Mouse (Mus musculus) forebrain, embryonic 14.5 days (tissue): Measurements from ENCODE around the gene Pptc7. TPM values are rescaled to one million over a fixed set of nuclear protein-coding genes. Genes with fewer than 3 reads are reported as not detected.

Experiments
- ATAC-seq: fragments of 200-750 bp; cut with Nextera tagmentation; 2 replicates; pipeline ENCODE4 v1.8.0; 2017; ENCODE audit warnings: mild to moderate bottlenecking, moderate library complexity
- DNase-seq: peaks from one replicate; pipeline ENCODE4 v3.0.0-alpha.2; 2015; ENCODE audit warnings: low spot score
- H3K27ac ChIP-seq: fragments of 300-500 bp; sonication (generic); 2 replicates; pipeline ENCODE4 v1.5.1; 2014; ENCODE audit warnings: low read depth, mild to moderate bottlenecking, control low read depth, low read length, moderate library complexity
- H3K27me3 ChIP-seq: fragments of 300-500 bp; sonication (generic); replicated peaks from 2 replicates; pipeline ENCODE4 v1.6.1; 2014; ENCODE audit warnings: low read length, control low read depth, mixed read lengths; ENCODE audit not compliant: control insufficient read depth, insufficient read depth
- H3K36me3 ChIP-seq: fragments of 300-500 bp; sonication (generic); 2 replicates; pipeline ENCODE4 v1.6.1; 2014; ENCODE audit warnings: low read length, control low read depth; ENCODE audit not compliant: control insufficient read depth, insufficient read depth
- H3K4me1 ChIP-seq: fragments of 300-500 bp; sonication (generic); 2 replicates; pipeline ENCODE4 v1.6.1; 2014; ENCODE audit warnings: antibody characterized with exemption, low read length, control low read depth; ENCODE audit not compliant: control insufficient read depth, insufficient read depth
- H3K4me2 ChIP-seq: fragments of 300-500 bp; sonication (generic); 2 replicates; pipeline ENCODE4 v1.6.1; 2014; ENCODE audit warnings: mild to moderate bottlenecking, control low read depth, low read length
- H3K4me3 ChIP-seq: fragments of 300-500 bp; sonication (generic); 2 replicates; pipeline ENCODE4 v1.5.1; 2014; ENCODE audit warnings: low read depth, low read length, control low read depth
- H3K9ac ChIP-seq: fragments of 300-500 bp; sonication (generic); 2 replicates; pipeline ENCODE4 v1.6.1; 2014; ENCODE audit warnings: mild to moderate bottlenecking, low read length, control low read depth, moderate library complexity
- H3K9me3 ChIP-seq: fragments of 300-500 bp; sonication (generic); replicated peaks from 2 replicates; pipeline ENCODE4 v1.6.1; 2016; ENCODE audit warnings: low read length, control low read depth, mixed read lengths; ENCODE audit not compliant: control insufficient read depth
- WGBS: fragments of 180-500 bp; shearing (Covaris S2); extraction: QIAGEN DNeasy Blood & Tissue Kit; methylation state at CpG from one replicate; pipeline ENCODE4 v1.1.7; 2014; 5-methylcytosine and 5-hydroxymethylcytosine counted together
- polyA plus RNA-seq: library from polyadenylated mRNA; unstranded; fragments of >200 nt; fragmentation: Nextera tagmentation; extraction: Ambion mirVana; gene quantifications from 2 replicates; pipeline ENCODE4 v1.2.1, GENCODE M21; 2014

Pptc7 gene
- polyA plus RNA-seq, 1 experiment from 2014 or later: 5.2 TPM

GRCm38 (mm10) chr5:122302810-122303745 lies 18.9 kb downstream of the Pptc7 start:
- 77% methylated on average over 17 of the region's 17 CpGs for WGBS
- no peak overlapping the region for H3K9ac ChIP-seq
- H3K4me3 ChIP-seq: no peak overlapping the region
- peaks cover 1% of the 10 kb centered on the region for H3K36me3 ChIP-seq
- no peaks in the 10 kb centered on the region for H3K4me1 ChIP-seq
- H3K4me2 ChIP-seq: no peak overlapping the region
- H3K9me3 ChIP-seq: no peaks in the 10 kb centered on the region
- ATAC-seq (no peak), DNase-seq (no peak)
- H3K27me3 ChIP-seq: no peaks in the 10 kb centered on the region
- no peak overlapping the region for H3K27ac ChIP-seq

GRCm38 (mm10) chr5:122303937-122304336 lies 19.8 kb downstream of the Pptc7 start:
- H3K36me3 ChIP-seq: peaks cover 9% of the 10 kb centered on the region
- H3K4me2 ChIP-seq: no peak overlapping the region
- no peak overlapping the region for H3K9ac ChIP-seq
- H3K27me3 ChIP-seq: no peaks in the 10 kb centered on the region
- ATAC-seq (no peak), DNase-seq (no peak)
- no peak overlapping the region for H3K4me3 ChIP-seq
- no peaks in the 10 kb centered on the region for H3K4me1 ChIP-seq
- no peaks in the 10 kb centered on the region for H3K9me3 ChIP-seq
- 93% methylated on average over 7 of the region's 7 CpGs for WGBS
- H3K27ac ChIP-seq: no peak overlapping the region

- no peak overlapping the region for H3K27ac ChIP-seq
- 84% methylated on average over 6 of the region's 6 CpGs for WGBS
- ATAC-seq (no peak), DNase-seq (no peak)
- no peak overlapping the region for H3K4me2 ChIP-seq
- peaks cover 12% of the 10 kb centered on the region for H3K36me3 ChIP-seq
- no peak overlapping the region for H3K4me3 ChIP-seq
- H3K27me3 ChIP-seq: no peaks in the 10 kb centered on the region
- no peaks in the 10 kb centered on the region for H3K4me1 ChIP-seq
- no peak overlapping the region for H3K9ac ChIP-seq
- no peaks in the 10 kb centered on the region for H3K9me3 ChIP-seq
Observed at GRCm38 (mm10) chr5:122304541-122304940, 20.4 kb downstream of the Pptc7 start.

GRCm38 (mm10) chr5:122305472-122305871 lies 21.3 kb downstream of the Pptc7 start:
- WGBS: 91% methylated on average over 7 of the region's 7 CpGs
- ATAC-seq (no peak), DNase-seq (no peak)
- Histone ChIP-seq H3K27me3 (no peaks in the 10 kb centered on the region), H3K27ac (no peak overlapping the region), H3K4me1 (no peaks in the 10 kb centered on the region), H3K9me3 (no peaks in the 10 kb centered on the region), H3K4me3 (no peak overlapping the region), H3K9ac (no peak overlapping the region), H3K36me3 (peaks cover 14% of the 10 kb centered on the region), H3K4me2 (no peak overlapping the region)

GRCm38 (mm10) chr5:122306536-122306935 lies 22.4 kb downstream of the Pptc7 start:
- H3K4me2 ChIP-seq: no peak overlapping the region
- no peak overlapping the region for H3K4me3 ChIP-seq
- 89% methylated on average over 3 of the region's 3 CpGs for WGBS
- no peak overlapping the region for H3K27ac ChIP-seq
- H3K4me1 ChIP-seq: no peaks in the 10 kb centered on the region
- DNase-seq: no peak
- no peaks in the 10 kb centered on the region for H3K9me3 ChIP-seq
- peaks cover 23% of the 10 kb centered on the region for H3K36me3 ChIP-seq
- H3K27me3 ChIP-seq: no peaks in the 10 kb centered on the region
- no peak overlapping the region for H3K9ac ChIP-seq
- no peak for ATAC-seq

GRCm38 (mm10) chr5:122310699-122311098 lies 26.5 kb downstream of the Pptc7 start:
- Histone ChIP-seq H3K4me2 (no peak overlapping the region), H3K27me3 (no peaks in the 10 kb centered on the region), H3K27ac (no peak overlapping the region), H3K4me1 (no peaks in the 10 kb centered on the region), H3K36me3 (peaks cover 43% of the 10 kb centered on the region), H3K9me3 (no peaks in the 10 kb centered on the region), H3K4me3 (no peak overlapping the region), H3K9ac (no peak overlapping the region)
- DNase-seq (no peak), ATAC-seq (no peak)
- WGBS: 80% methylated on average over 8 of the region's 8 CpGs

- Histone ChIP-seq H3K27me3 (no peaks in the 10 kb centered on the region), H3K27ac (no peak overlapping the region), H3K4me2 (no peak overlapping the region), H3K4me1 (no peaks in the 10 kb centered on the region), H3K9me3 (no peaks in the 10 kb centered on the region), H3K4me3 (no peak overlapping the region), H3K9ac (no peak overlapping the region), H3K36me3 (peaks cover 43% of the 10 kb centered on the region)
- DNase-seq (no peak), ATAC-seq (no peak)
- WGBS: 70% methylated on average over 7 of the region's 7 CpGs
Observed at GRCm38 (mm10) chr5:122311692-122312091, 27.5 kb downstream of the Pptc7 start.

- WGBS: 85% methylated on average over 4 of the region's 4 CpGs
- H3K27me3 ChIP-seq: no peaks in the 10 kb centered on the region
Observed at GRCm38 (mm10) chr5:122312346-122312745, 28.2 kb downstream of the Pptc7 start.

GRCm38 (mm10) chr5:122312942-122313684 lies 28.9 kb downstream of the Pptc7 start:
- Histone ChIP-seq H3K9me3 (no peaks in the 10 kb centered on the region), H3K4me1 (no peaks in the 10 kb centered on the region), H3K9ac (no peak overlapping the region), H3K4me2 (no peak overlapping the region), H3K36me3 (peaks cover 47% of the 10 kb centered on the region), H3K27ac (no peak overlapping the region), H3K4me3 (no peak overlapping the region), H3K27me3 (no peaks in the 10 kb centered on the region)
- ATAC-seq (no peak), DNase-seq (no peak)
- WGBS: 93% methylated on average over 17 of the region's 17 CpGs

More at GRCm38 (mm10) chr5:122312346-122312745, 28.2 kb downstream of the Pptc7 start:
- Histone ChIP-seq H3K9ac (no peak overlapping the region; the same call in 1 of the 2 replicates), H3K4me1 (no peaks in the 10 kb centered on the region), H3K9me3 (no peaks in the 10 kb centered on the region), H3K27ac (no peak overlapping the region), H3K4me2 (no peak overlapping the region), H3K4me3 (no peak overlapping the region), H3K36me3 (peaks cover 45% of the 10 kb centered on the region)
- no peak for ATAC-seq
- no peak for DNase-seq
